Mouse (Mus musculus) C2C12 (cell line): ENCODE results near the gene Ptpre. TPM values are rescaled to one million over a fixed set of nuclear protein-coding genes. Genes with fewer than 3 reads are reported as not detected.

Experiments
- H3K27me3 ChIP-seq: one replicate; pipeline ENCODE4 v1.6.1; 2011; ENCODE audit not compliant: control insufficient read depth, insufficient read depth, insufficient read length
- H3K36me3 ChIP-seq: one replicate; pipeline ENCODE4 v1.6.1; 2011; ENCODE audit not compliant: control insufficient read depth, insufficient read depth
- H3K4me3 ChIP-seq: one replicate; pipeline ENCODE4 v1.5.1; 2011; ENCODE audit warnings: mild to moderate bottlenecking, control low read depth; ENCODE audit not compliant: poor library complexity, insufficient read depth, severe bottlenecking
- H3K79me2 ChIP-seq: one replicate; pipeline ENCODE4 v1.6.1; 2011; ENCODE audit not compliant: control insufficient read depth, insufficient read depth
- H3K79me3 ChIP-seq: one replicate; pipeline ENCODE4 v1.6.1; 2011; ENCODE audit warnings: low read depth, control low read depth
- H3ac ChIP-seq: one replicate; pipeline ENCODE3; 2011; ENCODE audit warnings: low read depth; ENCODE audit not compliant: control insufficient read depth, insufficient read length
- CEBPB ChIP-seq: IDR thresholded peaks from one replicate; pipeline ENCODE4 v1.6.1; 2011; ENCODE audit warnings: low read depth, mild to moderate bottlenecking, control low read depth, moderate library complexity
- CTCF ChIP-seq: IDR thresholded peaks from one replicate; pipeline ENCODE4 v1.5.1; 2011; ENCODE audit not compliant: control insufficient read depth, insufficient read depth, insufficient read length
- FOSL1 ChIP-seq: IDR thresholded peaks from one replicate; pipeline ENCODE4 v1.8.0; 2011; ENCODE audit warnings: mild to moderate bottlenecking, low read length; ENCODE audit not compliant: poor library complexity, insufficient read depth, severe bottlenecking
- MAX ChIP-seq: IDR thresholded peaks from one replicate; pipeline ENCODE4 v1.6.1; 2011; ENCODE audit warnings: mild to moderate bottlenecking, control low read depth
- MYOD1 ChIP-seq: IDR thresholded peaks from one replicate; pipeline ENCODE4 v1.6.1; 2011; ENCODE audit warnings: low read depth; ENCODE audit not compliant: control insufficient read depth, insufficient read length
- MYOG ChIP-seq: IDR thresholded peaks from one replicate; pipeline ENCODE4 v1.6.1; 2011; ENCODE audit not compliant: control insufficient read depth, insufficient read length; ENCODE audit errors: extremely low read depth
- USF1 ChIP-seq: IDR thresholded peaks from one replicate; pipeline ENCODE4 v1.6.1; 2011; ENCODE audit warnings: low read depth, mild to moderate bottlenecking, control low read depth, moderate library complexity
- polyA plus RNA-seq: library from polyadenylated mRNA; unstranded; fragments of >200 nt; fragmentation: generic; extraction: Trizol; gene quantifications from one replicate; pipeline ENCODE4 v1.2.1, GENCODE M21; 2012; ENCODE audit warnings: missing spikeins

Ptpre gene
- polyA plus RNA-seq, 1 experiment = 1.5 TPM

DNA sequence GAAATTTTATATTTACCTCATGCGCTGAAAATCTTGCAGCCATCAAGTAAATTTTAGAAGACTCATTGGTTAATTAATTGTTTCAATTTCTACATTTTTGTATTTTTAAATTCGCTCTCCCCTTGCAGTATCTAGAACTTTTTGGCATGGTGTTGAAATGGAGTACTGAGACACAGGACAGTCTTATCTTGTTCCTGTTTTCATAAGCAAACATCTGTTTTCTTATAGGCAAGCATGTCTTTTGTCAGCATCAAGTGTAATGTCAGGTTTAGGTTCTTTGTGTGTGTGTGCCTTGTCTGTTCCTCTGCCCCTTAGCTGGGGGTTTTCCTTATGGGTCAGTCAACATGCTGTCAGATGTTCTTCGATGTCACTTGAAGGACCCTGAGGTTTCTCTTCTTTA, 39.0 kb downstream of the Ptpre start:
- Histone ChIP-seq H3ac (no peak overlapping the region), H3K79me3 (no peaks in the 10 kb centered on the region), H3K4me3 (no peak overlapping the region), H3K36me3 (no peaks in the 10 kb centered on the region), H3K79me2 (no peaks in the 10 kb centered on the region), H3K27me3 (no peaks in the 10 kb centered on the region)
- TF ChIP-seq MYOG (no peak), USF1 (no peak), CEBPB (no peak), MAX (no peak), FOSL1 (no peak), MYOD1 (no peak), CTCF (no peak)

DNA sequence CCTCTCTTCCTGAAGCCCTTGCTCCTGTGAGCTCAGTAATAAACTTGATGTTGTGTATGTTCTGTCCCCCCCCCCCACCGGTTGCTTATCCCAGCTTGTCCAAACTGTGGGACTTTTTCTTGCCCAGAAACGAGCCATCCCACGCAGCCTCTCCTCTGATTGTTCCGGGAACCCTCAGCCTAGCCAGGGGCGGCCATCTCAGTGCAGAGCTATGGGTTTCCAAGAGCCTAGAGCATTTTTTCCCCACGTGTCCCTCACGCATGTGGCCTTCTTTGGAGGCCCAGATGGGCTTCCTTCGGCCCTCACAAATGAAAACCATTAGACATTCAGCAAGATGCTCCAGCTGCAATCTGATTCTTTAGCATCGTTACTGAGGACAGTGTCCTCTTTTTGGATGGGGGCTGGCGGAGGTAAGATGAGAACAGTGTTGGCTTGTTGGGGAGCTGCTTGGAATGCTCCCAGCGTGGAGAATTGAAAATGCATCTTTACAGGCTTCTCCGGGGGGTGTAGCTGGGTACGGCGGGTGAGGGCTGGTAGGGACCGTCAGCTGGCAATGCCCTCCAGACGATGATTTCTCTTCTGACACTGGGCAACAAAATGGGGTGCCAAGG, 41.5 kb downstream of the Ptpre start:
- no peak overlapping the region for H3ac ChIP-seq
- no peaks in the 10 kb centered on the region for H3K79me2 ChIP-seq
- H3K36me3 ChIP-seq = no peaks in the 10 kb centered on the region
- H3K79me3 ChIP-seq = no peaks in the 10 kb centered on the region
- no peak overlapping the region for H3K4me3 ChIP-seq
- TF ChIP-seq MAX (no peak), FOSL1 (no peak), CTCF (no peak), CEBPB (no peak), USF1 (no peak), MYOG (no peak), MYOD1 (no peak)
- no peaks in the 10 kb centered on the region for H3K27me3 ChIP-seq

DNA sequence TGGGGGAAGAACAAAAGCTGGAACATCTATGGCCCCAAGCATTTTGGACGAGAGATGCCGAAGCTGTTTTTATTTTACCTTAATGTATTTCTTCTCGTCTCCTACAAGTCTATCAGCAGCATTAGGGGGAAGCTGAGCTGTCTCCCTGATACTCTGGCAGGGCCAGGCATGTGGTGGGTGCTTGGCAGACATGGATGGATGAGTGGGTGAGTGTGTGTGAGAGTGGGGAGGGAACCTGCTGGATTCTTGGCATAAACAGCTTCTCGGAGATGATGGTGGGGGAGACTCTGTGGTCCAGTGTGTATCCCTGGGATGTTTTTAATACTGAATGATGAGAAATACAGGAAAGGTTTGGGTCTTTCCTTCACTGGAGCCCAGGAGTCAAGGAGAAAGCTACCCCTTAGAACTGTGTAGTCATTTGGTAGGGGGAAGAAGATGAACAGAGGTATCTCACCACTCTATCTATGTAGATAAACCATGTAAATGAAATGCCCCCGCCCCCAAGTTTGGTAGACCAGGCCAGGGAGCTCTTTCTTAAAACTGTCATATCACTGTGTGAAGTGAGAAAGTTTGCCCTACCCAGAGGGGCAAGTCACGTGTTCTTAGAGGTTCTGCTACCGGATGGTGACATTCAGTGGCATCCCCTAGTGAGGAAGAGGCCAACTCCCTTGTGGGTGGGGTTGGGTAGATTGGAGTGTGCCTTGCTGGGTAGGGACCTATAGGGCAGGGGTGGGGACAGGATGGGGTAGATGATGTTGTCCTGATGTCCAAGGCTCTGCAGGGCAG, 43.2 kb downstream of the Ptpre start:
- H3K27me3 ChIP-seq = no peaks in the 10 kb centered on the region
- TF ChIP-seq CEBPB = no peak
- TF ChIP-seq MAX = no peak
- no peak for TF ChIP-seq CTCF
- TF ChIP-seq FOSL1 = no peak
- TF ChIP-seq MYOG = no peak
- no peak for TF ChIP-seq MYOD1
- no peak for TF ChIP-seq USF1

DNA sequence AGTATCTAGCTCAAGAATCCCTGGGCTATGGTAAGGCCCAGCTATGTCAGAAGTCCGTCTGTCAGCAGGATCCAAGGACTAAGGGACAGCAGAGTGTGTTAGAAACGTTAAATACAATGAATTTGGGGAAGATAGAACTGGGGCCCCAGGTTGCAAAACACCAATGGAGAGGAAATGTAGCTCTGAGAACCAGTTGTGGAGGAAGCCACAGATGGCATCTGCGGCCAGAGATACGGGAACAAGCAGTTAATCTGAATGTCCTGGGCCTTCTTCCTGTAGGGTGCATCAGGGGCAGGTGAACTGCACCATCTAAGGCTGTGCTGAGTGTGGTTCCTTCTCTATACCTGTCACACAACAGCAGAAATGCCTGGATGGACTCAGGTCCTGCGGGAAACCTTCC, 43.8 kb downstream of the Ptpre start:
- H3K79me3 ChIP-seq = no peaks in the 10 kb centered on the region
- H3K27me3 ChIP-seq = no peaks in the 10 kb centered on the region
- H3K36me3 ChIP-seq = no peaks in the 10 kb centered on the region
- H3ac ChIP-seq = no peak overlapping the region
- no peak overlapping the region for H3K4me3 ChIP-seq
- TF ChIP-seq USF1 (no peak), FOSL1 (no peak), MYOG (no peak), MAX (no peak), MYOD1 (no peak), CTCF (no peak), CEBPB (no peak)
- no peaks in the 10 kb centered on the region for H3K79me2 ChIP-seq

More for the DNA sequence above, 43.2 kb downstream of the Ptpre start:
- Histone ChIP-seq H3K36me3 (no peaks in the 10 kb centered on the region), H3ac (no peak overlapping the region), H3K79me3 (no peaks in the 10 kb centered on the region), H3K4me3 (no peak overlapping the region), H3K79me2 (no peaks in the 10 kb centered on the region)

DNA sequence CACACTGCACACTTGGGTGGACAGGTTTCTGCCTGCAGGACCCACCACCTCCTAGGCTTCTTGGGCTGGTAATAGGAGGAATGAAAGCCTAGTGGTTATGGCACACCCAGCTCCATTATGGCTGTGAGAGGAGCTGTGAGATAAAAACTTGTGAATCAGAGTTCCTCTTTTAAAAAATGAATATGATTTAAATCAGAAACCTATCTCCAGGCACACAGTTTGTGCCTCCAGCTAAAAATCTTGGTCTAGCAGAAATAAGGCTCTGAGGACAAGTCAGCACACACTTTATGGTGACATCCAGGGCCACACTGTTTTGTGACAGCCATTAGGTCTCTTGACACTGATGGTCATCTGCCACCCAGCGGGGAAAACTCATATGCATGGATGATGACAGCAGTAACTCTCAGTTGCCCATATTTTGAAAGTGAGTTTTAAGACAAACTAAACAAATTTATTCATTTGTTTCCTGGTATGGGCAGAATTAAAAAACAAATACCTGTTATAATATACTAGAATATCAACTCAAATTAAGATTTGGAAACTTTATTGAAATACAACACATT, 47.9 kb downstream of the Ptpre start:
- Histone ChIP-seq H3K27me3 (no peaks in the 10 kb centered on the region), H3ac (no peak overlapping the region), H3K36me3 (no peaks in the 10 kb centered on the region), H3K79me2 (no peaks in the 10 kb centered on the region), H3K79me3 (no peaks in the 10 kb centered on the region), H3K4me3 (no peak overlapping the region)
- TF ChIP-seq USF1 (no peak), MYOD1 (no peak), CEBPB (no peak), MAX (no peak), MYOG (no peak), CTCF (no peak), FOSL1 (no peak)
